Mouse (Mus musculus): ENCODE measurements around the gene BC003965.
"Not testable (repeated sequence)": the region's sequence is repeated elsewhere in the genome, so short reads cannot be mapped to it uniquely, and the experiment has no call there.

BC003965 gene

DNA sequence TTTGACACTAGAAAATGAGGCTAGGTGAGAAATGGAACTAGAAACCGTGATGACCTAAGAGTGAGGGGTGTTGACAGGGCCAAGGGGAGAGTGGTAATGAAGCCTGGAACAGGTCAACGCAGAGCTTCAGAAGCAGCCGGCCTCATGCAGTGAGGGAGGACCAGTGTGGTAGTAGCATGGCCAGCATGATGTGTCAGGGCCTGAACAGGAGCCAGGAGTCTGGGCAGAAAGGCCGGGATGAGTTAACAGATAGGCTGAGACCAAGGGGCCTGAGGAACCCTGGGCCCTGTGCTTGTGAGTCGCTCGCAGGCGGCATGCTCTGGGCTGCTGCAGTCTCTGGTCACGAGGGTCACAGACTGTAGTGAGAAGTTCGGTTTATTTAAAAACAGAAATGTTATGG lies 34.6 kb downstream of the BC003965 start:
- DNase-seq (ENCODE audit: extremely low read depth, low read depth): no peak

DNA sequence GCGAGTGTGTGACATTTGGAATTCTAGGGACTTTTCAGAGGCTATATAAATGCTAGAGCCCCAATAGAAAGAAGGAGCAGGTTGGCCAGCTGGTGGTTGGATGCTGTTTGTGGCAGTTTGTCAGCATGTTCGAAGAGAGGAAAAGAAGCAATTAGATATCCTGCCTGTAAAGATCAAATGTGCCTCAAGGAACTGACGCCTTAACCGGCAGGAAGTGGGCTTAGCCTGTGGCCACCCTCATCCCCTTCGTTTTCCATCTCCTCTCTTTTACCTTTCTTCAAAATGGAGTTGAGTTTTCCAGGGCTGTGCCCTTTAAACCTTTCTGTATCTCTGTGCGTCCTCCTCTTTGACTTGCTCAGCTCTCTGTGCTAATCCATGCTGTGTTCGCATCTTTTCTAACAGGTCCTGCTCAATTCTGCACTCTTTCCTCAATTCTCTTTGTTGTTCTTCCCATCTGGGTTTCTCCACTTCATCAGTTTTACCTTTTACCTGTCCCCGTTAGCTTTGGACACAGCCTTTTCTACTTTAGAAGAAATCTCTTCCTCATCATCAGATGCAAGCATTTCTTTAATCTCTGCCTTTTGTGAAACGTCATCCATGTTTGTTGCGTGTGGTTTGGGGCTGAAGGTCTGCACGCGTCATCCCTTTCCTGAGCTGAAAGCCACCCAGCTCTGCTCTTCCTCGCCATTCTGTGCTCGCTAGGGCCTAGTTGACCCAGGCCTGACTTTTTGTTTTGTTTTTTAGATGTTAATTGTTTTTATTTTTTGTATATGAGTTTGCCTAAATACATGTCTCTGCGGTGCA lies 35.3 kb downstream of the BC003965 start:
- no peak for DNase-seq (ENCODE audit: extremely low read depth, low read depth)

DNA sequence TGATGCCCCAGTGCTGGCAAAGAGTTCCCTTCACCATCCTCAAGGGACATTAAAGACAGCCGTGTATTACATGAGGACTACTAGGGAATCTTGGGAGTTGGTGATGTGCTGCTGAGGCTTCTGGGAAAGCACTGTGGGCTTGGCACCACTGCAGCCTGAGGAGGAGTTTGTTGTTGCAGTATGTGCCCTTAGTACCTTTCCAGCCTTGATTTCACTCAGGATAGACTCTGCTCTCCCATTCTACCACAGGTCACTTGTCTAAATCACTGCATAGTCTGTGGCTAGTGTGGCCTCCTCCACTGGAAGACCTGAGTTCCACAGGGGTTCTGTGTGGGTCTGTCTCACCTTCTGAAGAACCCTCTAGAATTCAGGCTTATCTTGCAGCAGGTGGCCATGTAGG lies 36.4 kb downstream of the BC003965 start:
- DNase-seq (ENCODE audit: extremely low read depth, low read depth): no peak

DNA sequence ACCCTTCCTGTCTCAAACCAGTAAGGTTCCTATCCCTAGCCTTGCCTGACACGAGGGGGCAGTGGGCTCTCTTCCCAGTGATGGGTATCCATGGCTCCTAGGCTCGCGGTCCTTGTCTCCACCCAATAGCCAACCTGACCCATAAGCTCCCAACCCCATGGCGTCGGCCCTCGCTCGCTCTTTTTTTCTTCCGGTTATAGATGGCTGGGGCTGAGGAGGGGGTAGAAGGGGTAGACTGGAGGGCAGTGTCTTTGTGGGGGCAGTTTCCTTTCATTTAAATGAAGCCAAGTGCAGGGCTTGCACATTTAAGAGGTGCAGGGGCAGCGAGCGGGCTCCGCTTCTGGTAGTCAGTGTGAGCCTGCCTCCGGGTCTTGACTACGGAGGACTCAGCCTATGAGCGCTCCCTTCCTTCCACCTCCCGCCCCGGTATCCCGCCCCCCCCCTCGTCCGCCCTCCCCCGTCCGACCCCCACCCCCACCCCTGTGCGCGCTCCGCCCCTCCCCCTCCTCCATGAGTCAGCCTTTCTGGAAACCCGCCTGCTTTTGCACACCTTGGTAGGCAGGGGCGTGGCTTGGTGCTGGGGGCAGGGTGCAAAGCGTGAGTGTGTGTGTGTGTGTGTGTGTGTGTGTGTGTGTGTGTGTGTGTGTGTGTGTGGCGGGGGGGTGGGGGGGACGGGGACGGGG lies 37.6 kb downstream of the BC003965 start:
- no peak for DNase-seq (ENCODE audit: extremely low read depth, low read depth)

DNA sequence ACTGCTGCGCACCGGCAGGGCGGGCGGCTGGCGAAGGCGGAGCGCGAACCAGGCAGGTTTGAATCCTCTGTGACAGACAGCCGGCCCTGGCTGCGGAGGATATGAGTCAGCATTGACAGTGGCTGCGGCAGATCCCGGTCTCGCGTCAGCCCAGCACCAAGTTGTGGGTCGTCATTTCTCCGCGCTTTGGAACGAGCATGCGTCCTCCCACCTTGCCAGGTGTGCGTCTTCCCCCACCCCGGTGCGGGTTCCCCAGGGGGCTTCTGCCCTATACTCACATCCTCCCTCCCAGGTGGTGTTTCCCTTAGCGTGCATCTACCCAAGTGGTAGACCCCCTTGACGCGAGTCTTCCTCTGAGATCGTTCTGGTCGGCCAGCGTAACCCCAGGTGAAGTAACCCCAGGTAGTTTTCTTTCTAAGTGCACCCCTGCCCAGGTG lies 38.2 kb downstream of the BC003965 start:
- not testable (repeated sequence) for DNase-seq (ENCODE audit: extremely low read depth, low read depth)

DNA sequence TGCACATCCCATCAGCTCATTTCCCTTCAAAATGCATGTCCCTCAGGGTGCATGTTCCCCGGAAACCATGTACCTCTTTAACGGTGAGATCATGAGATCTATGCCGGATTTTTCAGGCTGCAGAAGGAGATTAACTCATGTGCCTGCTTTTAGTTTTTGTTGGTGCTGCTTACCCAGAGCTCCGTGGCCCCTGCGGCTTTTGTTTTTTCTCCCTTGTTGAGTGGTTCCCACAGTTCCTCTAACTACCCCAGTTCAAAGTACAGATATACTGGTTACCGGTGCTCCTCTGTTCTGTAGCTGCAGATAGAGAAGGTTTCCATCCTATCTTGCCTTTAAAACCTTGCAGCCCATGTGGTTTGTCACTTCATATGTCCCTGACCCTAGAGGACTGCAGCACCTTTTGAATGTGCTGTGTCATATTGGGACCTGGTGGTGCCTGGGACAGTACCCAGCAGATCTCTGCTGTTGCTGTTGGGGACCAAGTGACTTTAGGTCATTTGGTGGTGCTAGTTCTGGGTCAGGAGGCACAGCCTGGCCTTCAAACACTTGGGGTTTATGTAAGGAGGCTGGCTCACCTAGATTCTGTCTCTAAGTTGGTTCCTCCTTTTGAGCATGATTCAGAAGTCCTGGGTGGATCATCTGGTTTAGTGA lies 38.7 kb downstream of the BC003965 start:
- DNase-seq (ENCODE audit: extremely low read depth, low read depth): peak; percentile 78

DNA sequence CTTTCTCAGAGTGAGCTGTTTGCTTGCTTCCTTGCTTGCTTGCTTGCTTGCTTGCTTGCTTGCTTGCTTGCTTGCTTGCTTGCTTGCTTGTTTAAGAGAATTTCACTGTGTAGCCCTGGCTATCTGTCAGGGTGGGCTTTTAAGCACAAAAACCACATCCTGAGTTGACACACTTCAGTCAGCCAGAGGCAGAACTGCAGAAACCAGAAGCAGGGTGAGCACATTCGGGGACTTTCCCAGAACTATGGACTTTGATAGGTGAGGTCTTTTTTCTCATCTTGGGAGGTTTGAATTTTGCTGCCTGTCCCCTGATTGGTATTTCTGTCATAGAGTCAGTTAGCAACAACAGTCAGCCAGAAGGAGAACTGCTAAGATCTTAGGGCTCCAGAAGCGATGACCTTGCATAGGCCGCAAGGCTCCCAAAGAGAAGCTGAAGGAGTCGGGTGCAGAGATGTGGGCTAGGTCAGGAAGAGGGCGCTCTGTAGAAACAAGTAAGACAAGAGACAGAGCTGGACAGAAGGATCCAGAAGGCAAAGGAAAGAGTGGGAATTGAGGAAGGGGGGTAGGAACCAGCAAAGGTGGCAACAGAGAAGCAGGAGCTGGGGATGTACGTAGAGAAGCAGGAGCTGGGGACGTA lies 40.4 kb downstream of the BC003965 start:
- DNase-seq (ENCODE audit: extremely low read depth, low read depth): no peak

DNA sequence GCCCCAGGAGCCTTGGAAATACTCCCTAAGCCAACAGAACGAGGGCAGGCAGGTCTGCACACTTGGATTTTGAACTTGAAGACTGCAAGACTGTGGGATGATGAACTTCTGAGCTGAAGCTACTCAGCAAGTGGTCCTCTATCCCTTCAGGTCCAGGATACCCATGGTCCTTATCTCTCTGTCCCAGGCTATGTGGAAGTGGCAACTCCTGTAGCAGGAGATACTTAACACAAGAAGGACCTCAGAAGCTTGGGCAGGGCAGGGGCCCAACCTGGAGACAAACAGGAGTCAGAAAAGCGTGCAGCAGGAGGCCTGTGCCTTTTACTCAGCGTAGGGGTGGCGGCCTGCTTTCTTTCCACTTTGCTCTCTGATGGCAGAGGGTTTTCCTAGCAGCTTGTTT lies 41.3 kb downstream of the BC003965 start:
- DNase-seq (ENCODE audit: extremely low read depth, low read depth): peak; percentile 92

DNA sequence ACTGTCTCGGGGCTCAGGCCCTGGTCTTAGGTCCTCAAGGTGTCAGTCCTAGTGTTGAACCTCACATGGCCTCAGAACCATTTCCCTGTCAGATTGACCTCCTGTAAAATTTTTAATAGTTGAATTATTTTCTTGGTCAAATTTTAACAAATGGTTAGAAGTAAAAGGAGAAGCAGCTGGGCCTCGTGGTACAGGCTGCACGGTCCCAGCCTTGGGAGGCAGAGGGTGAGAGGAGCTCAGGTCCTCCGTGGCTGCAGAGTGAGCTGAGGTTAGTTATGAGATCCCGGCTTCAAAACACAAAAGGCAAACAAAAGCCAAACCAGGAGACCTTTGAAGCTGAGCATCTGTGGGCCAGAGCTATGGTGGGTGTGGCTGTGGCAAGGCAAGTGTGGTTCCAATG lies 43.6 kb downstream of the BC003965 start:
- DNase-seq (ENCODE audit: extremely low read depth, low read depth): no peak

DNA sequence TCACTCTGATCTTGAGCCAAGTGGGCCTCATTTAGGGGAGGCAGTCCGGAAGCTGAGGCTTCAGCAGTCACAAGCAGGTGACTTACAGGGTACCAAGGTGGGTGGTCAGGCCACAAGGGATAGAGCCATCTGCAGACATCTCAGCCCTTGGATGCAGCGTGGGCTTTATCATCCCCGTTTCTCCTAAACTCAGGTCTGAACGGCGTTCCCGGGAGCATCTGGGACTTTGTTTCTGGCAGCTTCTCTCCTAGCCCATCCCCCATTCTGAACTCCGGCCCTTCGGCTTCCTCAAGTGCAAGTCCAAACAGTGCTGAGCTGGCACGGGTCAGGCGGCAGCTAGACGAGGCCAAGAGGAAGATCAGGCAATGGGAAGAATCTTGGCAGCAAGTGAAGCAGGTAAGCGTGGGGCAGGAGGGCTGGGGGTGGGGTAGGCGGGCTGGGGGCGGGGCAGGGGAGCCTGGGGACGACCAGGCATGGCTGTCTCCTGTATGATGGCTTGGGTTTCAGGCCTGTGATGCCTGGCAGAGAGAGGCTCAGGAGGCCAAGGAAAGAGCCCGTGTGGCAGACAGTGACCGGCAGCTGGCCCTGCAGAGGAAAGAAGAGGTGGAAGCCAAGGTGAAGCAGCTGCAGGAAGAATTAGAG lies 45.8 kb downstream of the BC003965 start:
- not testable (repeated sequence) for DNase-seq (ENCODE audit: extremely low read depth, low read depth)

DNA sequence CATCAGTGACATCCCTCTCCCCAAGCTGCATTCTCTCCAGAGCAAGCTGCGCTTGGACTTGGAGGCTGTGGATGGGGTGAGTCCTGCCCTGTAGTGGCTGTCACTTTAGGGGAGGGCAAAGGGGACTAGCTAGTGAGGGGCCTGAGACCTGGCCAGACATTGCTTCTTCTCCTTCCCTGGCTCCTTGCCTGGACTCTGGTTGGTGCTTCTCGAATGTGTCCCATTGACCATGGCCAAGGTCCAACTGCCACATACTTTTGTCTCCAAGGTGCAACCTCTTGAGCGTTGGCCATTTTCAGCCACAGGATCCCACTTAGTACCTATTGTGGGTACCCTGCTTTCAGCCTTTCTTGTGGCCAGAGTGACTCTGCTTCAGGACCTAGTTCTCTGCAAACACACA lies 46.3 kb downstream of the BC003965 start:
- no peak for DNase-seq (ENCODE audit: extremely low read depth, low read depth)

DNA sequence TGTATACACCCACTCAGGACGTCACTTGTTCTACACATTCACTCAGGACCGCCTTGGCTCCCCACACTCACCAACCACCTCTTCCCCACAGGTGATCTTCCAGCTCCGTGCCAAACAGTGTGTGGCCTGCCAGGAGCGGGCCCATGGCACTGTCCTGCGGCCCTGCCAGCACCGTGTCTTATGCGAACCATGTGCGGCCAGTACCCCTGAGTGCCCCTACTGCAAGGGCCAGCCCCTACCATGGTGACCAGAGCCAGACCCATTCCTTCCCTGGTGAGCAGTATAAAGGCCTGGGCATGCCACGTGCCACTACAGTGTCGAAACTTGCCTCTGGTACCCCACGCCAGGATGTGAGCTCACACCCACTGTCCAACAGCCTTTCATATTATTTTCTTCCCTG lies 47.3 kb downstream of the BC003965 start:
- not testable (repeated sequence) for DNase-seq (ENCODE audit: extremely low read depth, low read depth)

DNA sequence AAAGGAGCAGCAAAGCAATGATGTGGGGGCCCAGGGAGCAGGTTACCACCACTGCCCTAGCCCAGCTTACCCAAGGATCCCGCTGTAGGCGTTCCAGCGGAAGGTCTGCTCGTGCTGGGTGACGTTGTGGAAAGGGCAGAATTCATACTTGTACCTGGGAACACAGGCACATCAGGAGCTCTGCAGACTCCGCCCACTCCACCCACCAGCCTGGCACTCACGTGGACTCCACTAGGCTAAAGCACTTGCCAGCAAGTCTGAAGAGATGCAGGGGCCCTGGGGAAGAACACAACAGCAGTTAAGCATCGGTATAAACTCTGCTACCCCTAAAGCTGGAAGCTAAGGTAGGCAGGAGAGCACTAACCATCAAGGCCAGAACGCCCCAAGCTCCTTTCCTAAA lies 51.3 kb downstream of the BC003965 start:
- no peak for DNase-seq (ENCODE audit: extremely low read depth, low read depth)
